Mouse (Mus musculus): ENCODE data around the gene Slc28a1.

Slc28a1 gene

GRCm38 (mm10) chr7:81212261-81212681 is 97.7 kb downstream of the Slc28a1 start:
- DNase-seq (ENCODE audit: low read depth, low spot score): no peak

- peak; percentile 83 for DNase-seq (ENCODE audit: low read depth, low spot score)
Observed at GRCm38 (mm10) chr7:81212697-81213346, 98.2 kb downstream of the Slc28a1 start.

GRCm38 (mm10) chr7:81213347-81214152 is 99.0 kb downstream of the Slc28a1 start, which contains the start of gene Pde8a:
Gene Pde8a, plus strand, starts transcription at chr7:81213596.
- DNase-seq (ENCODE audit: low read depth, low spot score): no peak

GRCm38 (mm10) chr7:81214153-81214907 is 99.7 kb downstream of the Slc28a1 start:
- DNase-seq (ENCODE audit: low read depth, low spot score): no peak

- DNase-seq (ENCODE audit: low read depth, low spot score): no peak
Observed at GRCm38 (mm10) chr7:81215950-81216349, 101.4 kb downstream of the Slc28a1 start.

GRCm38 (mm10) chr7:81219321-81219720 is 104.7 kb downstream of the Slc28a1 start:
- DNase-seq (ENCODE audit: low read depth, low spot score): no peak
